Mouse (Mus musculus): ENCODE measurements at regions not wholly inside any gene's neighbourhood (a gene's known extent, or its start where the extent isn't known, plus 50 kb on each side); places are given as distances from the start of the nearest gene placed in this dataset.

DNA sequence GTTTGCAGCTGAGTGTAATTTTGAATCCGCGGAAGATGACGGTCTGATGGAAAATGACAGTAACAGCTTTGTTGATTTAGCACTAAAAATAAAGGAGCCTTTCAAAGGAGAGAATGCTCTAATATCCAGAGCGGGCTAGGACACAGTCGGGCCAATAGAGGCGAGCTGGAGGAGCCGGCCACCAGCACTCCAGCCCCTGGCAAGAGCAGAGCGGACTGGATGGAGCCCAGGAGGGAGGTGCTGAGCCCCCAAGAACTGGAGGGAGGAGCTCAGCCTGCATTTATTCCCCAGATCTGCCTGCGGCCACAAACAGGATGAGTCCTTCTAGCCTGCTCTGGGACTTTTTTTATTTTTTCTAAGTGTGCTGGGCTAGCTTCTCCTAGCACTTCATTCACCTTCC lies 426.9 kb downstream of the Insc start:
- in situ Hi-C loops (cut with MboI, MseI): no loop called here

DNA sequence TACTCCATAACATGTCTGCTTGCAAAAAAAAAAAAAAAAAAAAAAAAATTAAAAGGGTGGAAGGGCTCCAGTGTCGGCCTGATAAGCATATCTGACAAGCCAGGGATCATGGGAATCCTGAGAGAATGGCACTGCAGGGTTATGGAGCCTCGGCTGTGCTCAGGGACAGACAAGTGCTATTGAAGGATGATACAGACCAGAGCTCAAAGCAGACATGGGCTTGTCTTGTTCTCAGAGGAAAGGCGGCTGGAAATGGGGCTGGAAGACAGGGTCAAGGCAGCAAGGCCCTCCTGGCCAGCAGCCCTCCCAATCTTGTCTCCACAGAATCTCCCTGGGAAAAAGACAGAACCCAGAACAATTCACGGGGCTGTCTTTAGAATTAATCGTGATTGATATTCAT lies 449.0 kb downstream of the Insc start:
- in situ Hi-C loops (cut with MboI, MseI): no loop called here

DNA sequence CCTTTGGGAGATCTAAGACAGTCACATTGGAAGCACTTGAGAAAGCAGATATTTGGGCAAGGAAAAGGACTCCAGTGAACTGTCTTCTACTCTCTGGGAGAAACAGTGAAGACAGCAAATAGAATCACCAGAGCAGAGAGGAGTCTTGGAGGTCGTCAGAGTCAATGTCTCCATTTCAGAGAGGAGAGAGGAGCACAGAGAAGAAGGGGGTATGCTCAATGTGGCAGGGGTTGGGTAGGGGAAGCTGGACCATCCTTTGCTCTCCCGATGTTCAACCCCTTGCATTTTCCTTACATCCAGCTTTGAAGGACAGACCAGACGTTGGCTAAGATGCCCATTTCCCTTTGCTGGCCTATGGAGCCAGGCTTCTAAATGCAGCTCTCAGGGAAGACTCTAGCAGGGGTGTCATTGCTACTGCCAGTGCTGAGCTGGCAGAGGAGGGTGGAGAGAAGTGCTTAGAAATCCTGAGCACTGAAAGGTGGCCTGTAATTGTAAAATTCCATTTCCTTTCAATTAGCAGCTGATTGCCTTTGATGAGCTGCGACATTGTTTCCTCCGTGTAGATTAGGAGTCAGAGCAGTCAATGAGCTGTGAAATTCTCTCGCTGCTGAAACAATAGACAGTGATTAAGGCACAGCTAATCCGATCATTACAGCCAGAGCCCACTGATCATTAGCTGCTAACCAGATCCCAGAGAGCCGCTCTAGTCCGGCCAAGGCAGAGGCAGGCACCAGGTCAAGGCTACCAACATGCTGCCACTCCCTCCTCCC lies 449.7 kb downstream of the Insc start:
- in situ Hi-C loops (cut with MboI, MseI): no loop called here

DNA sequence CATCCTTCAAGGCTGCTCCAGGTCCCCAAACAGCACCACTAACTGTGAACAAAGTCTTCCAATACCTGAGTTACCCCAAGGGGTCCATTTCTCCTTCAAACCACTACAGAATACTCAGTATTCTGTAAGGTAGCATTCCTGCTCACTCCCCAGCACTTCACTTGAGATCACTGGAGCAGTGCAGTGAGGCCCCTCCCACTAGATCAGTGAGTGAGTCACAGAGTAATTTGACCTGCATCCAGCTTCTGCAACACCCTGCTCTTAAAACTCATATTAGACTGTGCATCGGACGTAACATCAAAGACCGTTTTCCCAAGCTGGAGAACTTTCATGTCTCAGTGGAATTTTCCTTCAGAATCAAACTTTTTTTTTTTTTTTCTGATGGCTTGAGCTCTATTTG lies 461.4 kb downstream of the Insc start:
- in situ Hi-C loops (cut with MboI, MseI): no loop called here

DNA sequence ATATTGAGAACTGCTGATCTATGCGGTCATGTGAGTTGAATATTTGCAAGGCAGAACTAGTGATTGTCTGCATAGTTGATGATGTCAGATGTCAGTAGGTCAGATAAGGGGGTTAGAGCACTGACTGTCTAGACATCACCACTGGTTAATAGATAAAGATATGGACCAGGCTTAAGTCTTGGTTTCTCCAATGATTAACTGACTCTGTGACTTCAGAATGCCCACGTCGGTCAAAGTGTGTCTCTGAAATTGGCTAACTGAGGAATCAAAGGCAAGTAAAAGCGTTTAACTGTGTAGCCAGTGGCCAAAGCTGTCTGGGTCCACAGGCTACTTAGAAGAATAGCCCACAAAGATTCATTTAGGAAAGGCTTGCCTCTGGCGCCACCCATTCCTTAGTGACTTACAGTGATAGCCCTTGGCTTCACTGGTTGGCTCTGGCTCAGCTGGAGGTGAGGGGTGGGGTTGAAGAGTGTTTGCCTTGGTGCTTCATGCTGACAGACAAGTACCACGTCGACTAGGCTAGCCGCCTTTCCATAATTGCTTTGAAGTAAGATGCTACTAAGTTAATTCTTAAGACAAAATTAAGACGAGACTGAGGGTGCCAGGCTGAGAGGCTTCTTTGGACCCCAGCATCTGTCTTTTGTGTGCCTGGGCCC lies 463.1 kb downstream of the Insc start:
- in situ Hi-C loops (cut with MboI, MseI): no loop called here

DNA sequence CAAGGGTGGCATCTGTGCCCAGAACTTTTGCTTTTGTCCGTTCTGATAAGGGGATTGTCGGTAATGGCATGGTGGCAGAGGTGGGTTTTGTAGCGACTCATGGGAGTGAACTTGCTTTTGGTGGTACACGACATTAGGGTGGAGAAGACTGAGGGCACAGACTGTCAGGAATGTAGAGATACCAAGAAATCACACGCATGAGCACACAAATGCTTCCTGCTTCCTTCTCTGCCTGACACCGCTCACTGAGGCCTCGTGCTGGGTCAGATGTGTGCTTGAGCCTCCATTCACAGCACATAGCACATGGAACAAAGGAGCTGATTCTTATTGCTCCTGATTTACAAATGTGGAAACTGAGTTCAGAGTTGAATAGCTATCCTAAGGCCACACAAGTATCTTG lies 465.3 kb downstream of the Insc start:
- in situ Hi-C loops (cut with MboI, MseI): no loop called here

DNA sequence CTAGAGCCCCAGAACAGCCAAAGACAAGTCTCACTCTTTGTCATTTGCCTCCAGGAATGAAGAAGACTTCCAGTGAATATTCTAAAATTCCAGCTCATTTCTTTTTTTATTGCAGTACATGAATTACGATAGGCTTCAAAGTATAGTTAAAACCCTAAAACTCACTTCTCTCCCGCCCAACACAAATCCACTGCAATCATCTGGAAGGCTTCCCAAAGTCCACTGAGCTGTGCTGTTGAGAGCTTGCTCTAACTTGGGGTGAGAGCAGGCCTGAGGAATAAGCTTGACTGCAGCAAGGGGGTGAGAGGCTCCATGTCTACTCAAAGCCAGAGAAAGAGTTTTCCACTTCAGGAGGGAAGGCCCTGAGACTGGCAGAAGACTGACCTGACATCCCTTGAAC lies 466.5 kb downstream of the Insc start:
- in situ Hi-C loops (cut with MboI, MseI): loop anchor here (5.0 kb wide), 1 partner anchor 822 kb away; no protein-coding TSS in a partner anchor

DNA sequence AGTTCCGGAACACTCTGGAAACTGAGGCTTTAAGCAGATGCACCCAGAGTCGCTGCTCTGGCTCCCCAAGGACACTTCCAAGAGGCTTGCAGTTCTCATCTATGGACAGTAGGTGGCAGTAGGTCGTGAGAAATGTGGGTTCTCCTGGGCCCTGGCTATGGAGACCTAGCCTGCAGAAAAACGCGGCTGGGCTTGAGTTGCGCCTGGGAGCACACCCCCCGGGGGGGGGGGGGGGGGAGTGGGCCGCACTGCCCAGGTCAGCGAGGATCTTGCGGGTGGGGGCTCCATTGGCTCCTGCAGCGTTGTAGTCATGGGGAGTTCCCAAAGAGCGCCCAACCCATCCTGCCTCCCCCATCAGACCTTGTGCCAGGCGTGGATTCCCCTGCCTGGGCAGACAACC lies 473.3 kb downstream of the Insc start:
- in situ Hi-C loops (cut with MboI, MseI): no loop called here

DNA sequence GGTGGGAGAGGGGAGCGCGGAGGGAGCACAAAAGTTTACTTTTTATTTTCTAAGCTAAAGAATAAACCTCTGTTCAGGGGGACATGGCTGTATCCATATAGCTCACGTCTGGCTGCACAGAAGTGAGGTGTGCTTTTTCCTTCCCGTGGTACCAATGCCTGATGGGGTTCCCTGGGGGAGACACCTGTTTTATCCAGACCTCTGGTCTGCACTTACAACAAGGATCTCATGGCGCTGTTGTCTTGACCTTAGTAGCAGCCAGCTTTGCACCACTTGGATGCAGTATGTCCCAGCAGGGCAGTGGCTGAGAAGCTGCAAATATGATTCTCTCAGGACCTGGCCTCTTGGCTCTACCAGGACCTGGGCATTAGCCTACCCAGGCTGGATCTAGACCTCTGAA lies 473.8 kb downstream of the Insc start:
- in situ Hi-C loops (cut with MboI, MseI): no loop called here

DNA sequence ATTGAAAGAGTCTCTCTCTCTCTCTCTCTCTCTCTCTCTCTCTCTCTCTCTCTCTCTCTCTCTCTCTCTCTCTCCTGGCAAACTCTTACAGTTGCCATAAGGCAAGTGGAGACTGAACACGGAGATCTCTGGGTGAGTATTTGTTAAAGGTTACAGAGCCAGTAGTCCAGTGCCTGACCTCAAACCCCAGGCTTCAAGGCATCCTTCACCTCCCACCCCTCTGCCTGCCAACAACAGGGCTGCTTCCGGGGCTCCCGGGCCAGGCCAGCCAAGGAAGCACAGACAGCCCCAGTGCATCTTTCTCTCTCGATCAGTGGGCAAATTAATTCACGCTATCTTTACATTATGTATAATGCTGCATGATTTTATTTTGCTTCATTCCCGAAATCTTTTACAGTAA lies 474.2 kb downstream of the Insc start:
- in situ Hi-C loops (cut with MboI, MseI): no loop called here

DNA sequence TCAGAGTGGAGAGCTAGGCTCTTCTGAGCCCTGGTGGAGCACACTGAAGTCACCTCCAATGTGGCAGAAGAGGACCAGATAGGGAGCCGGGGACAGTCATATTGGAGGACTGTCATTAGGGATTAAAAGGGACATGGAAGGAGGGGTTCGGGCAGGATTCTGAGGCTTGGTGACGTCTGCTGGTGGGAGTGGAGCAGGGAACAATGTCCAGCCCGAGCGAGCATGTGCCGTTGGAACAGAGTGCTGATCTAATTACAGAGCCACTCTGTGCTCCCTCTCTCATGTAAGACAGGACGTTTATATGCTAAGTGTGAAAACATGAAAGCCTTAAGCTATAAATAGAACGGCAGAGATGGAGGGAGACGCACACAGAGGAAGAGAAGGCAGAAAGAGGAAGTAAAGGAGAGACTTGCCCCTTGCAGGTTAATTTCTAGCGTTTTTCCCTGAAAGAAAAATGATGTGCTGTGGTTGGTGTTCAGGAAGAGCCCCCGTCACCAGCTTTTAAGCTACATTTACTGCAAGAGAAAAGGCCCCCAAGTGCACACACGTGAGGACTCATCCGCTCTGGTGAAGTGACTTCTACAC lies 475.2 kb downstream of the Insc start:
- in situ Hi-C loops (cut with MboI, MseI): no loop called here

DNA sequence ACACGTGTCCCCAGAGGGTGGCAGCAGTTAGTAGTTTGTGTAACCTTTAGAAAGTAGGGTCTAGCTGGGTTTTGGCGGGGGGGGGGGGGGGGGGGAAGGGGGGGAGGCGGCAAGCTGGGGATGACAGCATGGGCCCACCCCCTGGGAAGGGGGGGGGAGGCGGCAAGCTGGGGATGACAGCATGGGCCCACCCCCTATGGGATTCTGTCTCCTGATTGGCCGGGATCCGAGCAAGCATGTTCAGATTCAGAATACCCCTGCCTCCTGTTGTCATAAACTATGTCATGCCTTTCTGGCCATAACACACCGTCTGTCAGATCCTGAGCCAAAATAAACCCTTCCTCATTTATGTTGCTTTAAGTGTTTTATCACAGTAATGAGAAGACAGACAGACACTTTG lies 479.1 kb downstream of the Insc start:
- in situ Hi-C loops (cut with MboI, MseI): no loop called here

DNA sequence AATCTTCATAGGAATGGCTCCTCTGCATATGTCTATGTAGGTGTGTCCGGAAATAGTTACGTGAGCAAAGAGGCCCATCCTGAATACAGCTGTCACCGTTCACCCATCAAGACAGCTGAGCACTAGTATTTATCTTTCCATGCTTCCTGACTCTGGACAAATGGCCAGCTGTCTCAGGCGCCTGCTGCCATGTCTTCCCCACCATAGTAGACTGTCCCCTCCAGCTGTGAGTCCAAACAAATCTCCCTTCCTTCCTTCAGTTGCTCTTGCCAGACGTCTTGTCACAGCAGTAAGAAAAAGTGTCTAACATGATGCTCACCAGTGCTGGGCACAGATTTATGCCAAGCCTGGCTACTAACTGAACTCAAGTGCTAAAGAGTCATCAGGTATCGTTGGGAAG lies 487.0 kb downstream of the Insc start:
- in situ Hi-C loops (cut with MboI, MseI): no loop called here

DNA sequence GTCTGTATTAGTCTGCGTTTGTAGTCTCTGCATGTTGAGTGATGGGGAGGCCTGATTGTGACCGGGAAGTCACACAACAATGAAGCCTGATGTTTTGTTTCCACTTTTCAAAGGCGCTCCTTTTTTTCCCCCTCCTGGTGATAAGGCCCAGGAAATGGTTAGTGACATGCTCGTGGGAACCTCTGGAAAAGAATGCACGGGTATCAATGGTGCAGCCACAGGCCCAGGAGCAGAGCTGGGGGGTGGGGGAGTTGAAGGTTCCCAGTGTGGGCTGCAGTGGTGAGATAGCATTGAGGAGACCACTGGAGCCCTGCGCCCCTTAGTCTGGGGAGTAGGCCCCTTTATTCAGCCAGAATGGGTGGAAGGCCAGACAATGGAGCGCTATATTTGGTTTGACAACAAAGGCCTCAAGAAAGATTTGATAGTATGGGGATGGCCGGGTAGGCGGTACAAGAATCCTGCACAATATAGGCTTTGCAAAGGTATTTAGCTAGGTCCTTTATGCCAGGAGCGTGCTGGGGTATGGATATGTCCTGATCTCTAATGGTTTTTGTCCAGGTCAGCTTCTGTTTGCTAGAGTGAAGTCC lies 490.4 kb downstream of the Insc start:
- in situ Hi-C loops (cut with MboI, MseI): no loop called here

DNA sequence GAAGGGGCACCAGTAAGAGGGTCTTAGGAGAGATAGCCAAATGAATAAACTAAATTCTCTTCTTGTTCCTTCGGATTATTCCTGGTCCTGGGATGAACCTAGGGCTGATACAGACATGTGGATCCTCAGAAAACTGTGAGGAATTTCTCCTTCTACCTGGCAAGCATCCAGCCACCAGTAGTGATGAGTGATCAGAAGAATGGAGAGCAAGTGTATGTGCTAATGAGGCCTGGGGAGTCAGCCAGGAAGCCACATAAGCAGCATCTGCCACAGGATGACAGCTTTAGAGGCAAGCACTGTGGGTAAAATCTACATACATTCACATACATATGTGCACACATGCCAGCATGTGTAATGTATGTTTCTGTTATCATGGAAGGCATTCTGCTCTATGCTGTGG lies 493.6 kb downstream of the Insc start:
- in situ Hi-C loops (cut with MboI, MseI): no loop called here

DNA sequence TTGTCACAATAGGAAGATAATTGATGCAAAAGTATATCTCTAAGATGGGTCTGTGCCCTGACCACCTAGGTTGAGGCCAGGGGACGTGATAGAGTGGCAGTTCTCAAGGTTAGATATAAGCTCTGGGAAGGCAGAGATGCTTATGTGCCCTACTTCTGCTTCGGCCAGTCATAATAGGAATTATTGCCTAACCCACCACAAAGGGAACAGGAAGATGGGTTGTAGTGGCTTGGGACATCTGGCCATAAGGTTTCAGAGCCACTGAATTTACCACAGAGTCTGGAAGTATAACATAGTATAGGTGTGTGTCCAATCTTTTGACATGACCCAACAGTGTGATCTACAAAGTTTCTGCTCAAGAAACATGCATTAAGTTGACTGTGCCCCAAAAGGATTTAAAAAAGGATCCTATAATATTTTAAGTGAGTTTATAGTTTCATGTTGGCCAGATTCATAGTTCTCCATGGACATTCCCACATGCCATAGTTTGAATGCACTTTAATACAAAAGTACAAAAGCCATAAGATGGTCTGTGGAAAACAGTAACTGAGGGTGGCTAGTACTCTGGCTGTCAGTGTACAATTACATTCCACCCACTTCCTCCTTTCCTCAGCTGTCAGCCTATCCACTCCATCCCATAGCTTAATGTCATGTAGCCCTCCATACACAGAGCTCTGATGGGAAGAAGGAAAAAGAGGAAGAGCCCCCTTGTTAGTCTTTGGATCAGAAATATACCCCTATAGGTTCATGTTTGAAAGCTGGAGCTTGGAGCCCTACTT lies 508.3 kb downstream of the Insc start:
- in situ Hi-C loops (cut with MboI, MseI): no loop called here

DNA sequence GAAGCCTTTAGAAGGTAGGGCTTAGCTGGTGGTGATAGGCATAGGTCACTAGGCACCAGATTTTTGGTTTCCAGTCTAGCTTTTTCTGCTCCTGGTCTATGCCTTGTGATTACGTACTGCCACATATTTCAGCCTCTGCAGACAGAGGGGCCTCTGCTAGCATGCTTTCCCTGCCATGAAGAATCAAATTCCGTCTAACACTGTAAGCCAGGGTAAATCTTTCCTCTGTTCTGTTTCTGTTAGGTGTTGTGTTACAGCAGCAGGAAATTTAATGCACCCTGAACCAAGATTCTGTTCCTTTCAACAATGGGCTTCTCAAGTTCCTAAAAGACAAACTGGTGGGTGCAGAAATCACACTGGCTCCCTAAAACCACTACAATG lies 508.9 kb downstream of the Insc start:
- in situ Hi-C loops (cut with MboI, MseI): no loop called here

DNA sequence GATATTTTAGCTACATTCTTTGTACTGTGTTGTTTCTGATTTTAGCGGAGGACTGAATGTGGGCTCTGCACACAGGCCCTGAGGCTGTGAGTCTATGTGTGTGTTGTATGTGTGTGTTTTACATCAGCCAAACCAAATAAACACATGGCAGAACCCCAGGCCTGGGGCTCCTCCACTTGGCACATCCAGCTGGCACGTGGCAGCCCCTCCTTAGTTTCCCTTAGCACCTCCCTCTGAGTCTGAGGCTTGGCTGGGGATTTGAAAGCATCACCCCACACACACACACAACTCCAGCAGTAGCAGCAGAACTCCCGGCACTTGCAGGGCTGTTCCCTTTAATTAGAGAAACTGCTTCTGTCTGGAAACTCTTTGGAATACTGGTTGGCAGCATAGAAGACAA lies 515.1 kb downstream of the Insc start:
- in situ Hi-C loops (cut with MboI, MseI): no loop called here

DNA sequence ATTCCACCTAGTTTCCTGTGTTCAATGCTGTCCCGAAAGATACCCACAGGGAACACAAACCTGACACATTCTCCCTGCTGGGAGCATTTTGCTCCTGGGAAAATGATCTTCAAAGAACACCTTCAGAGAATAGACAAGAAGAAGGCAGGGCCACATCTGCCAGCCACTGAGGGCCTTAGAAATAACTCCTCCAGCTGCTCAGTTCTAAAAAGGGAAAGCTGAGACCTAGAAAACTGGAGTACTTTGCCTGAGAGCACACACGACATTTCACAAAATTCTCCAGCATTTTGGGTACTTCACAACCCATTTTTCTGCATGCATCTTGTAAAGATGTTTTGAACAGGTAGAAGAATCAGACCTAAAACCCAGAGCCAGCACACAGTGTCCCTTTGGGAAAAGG lies 519.6 kb downstream of the Insc start:
- in situ Hi-C loops (cut with MboI, MseI): no loop called here

DNA sequence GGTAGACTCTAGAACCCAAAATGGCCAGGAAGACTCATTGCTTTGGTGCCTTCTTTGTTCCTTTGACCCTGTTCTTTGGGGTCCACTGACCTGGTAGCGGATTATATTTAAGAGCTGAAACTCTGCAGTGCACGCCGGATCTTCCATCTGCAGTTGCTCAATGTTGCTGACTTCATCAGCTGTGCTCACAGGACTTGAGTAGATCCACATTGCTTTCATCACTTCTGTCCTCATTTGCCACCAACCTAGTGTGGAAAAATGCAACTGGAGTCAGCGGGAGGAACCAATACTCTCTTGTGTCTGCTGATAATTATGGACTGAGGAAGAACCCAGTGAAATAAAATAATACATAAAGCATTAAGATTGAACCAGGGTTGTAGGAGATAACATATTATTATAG lies 522.6 kb downstream of the Insc start:
- in situ Hi-C loops (cut with MboI, MseI): no loop called here

DNA sequence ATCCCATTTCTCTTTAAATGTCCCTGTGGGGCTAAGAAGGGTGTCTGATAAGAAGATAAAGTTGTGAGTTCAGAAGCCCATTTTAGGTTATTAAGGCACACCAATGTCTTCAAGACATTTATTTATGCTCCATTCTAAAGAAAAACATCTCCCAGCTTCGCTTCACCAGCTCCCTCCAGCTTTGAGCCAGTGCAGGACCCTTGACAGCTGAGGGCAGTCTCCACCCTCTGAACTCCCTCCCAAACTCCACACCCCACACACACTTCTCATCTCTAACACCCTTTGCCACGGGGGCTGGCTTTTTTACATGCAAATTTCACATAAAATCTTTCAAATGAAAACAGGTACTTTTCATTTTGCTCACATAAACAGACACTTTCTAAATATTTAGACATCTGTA lies 527.3 kb downstream of the Insc start:
- in situ Hi-C loops (cut with MboI, MseI): no loop called here

DNA sequence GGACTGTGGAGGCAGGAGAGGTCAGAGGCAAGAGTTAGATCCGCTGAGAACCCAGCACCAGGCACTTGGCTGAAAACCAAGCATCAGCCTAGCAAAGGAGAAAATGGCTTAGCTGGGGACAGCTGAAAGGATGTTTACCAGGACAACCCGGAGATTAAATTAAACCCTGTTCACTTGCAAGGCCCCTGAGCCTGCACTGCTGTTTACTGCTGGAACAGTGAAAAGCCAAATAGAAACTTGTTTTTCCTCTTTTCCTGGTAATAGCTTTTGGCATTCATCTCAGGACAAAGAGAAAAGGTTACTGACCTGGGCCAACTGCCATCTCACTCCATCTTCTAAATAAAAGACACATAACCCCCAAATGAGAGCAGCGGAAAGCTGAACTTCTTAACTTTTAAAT lies 531.3 kb downstream of the Insc start:
- in situ Hi-C loops (cut with MboI, MseI): no loop called here
